ENCODE assay signal across 12 mouse cellular contexts in the genomic region with DNA sequence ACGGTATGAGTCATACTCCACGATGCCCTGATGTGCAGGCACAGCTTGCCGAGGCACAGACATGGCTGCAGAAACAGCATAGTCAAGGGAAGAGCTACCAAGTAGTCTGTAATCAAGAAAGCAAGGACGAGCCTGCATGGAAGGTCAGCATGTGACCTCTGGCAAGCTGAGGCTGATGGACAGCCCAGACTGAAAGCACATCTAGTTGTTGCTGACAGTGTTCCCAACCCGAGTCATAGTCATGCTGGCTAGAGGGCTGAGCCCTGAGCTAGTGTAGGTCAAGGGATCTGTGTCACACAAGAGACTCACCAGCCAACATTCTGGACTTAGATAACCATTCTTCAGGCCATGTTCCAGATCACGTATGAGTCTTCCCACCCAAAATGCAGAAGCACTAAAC. TPM values are rescaled to one million over a fixed set of nuclear protein-coding genes. Genes with fewer than 3 reads are reported as not detected.
DNase-seq lines count a peak whose midpoint lies in the region; ATAC-seq lines count a peak whose summit lies in the region.
"Had no signal": no experiment of that assay in that cellular context is flagged by ENCODE, and none has a peak within 500 bp of the region (broad histone marks: within the 10 kb centered on the region; RNA-seq: fewer than 3 reads in every experiment).

No protein-coding gene starts in this region.

- DNase-seq in kidney, postnatal 14 days, result peak; percentile 30
- DNase-seq in kidney, adult 18-20 months, result no peak
- peak; percentile 97 for DNase-seq in adipocyte (ENCODE audit: low spot score)
- peak; percentile 84 to 90 for DNase-seq in adrenal gland, postnatal 36 days
- DNase-seq in heart, postnatal 25 days (ENCODE audit: low spot score), result peak; percentile 20
- no peak for DNase-seq in spleen, adult 12 weeks (ENCODE audit: low spot score)
- DNase-seq: cerebellum, adult 9-11 months had no signal

- no peak for ATAC-seq in forebrain, embryonic 15.5 days (replicated peaks)
- ATAC-seq in intestine, embryonic 16.5 days, result no peak
- ATAC-seq: intestine, postnatal 0 days had no signal

- no peak overlapping the region for H3K4me3 ChIP-seq in forebrain, embryonic 15.5 days
- H3K4me3 ChIP-seq in intestine, embryonic 16.5 days (ENCODE audit: low read length), result no peak overlapping the region
- H3K4me3 ChIP-seq: limb, embryonic 15.5 days had no signal

- no peaks in the 10 kb centered on the region for H3K4me1 ChIP-seq in forebrain, embryonic 15.5 days
- H3K4me1 ChIP-seq in intestine, embryonic 16.5 days (ENCODE audit: control insufficient read depth, insufficient read depth, low read length), result no peaks in the 10 kb centered on the region
- H3K4me1 ChIP-seq: limb, embryonic 15.5 days had no signal

- 88% methylated on average over 6 of the region's 6 CpGs for WGBS in forebrain, embryonic 15.5 days
- 87% methylated on average over 6 of the region's 6 CpGs for WGBS in intestine, embryonic 16.5 days

- intact Hi-C loops in heart, postnatal 25 days (cut with DNase I), result no loop called here

- no peak overlapping the region for H3K9ac ChIP-seq in forebrain, embryonic 15.5 days (replicated peaks)
- no peak overlapping the region for H3K9ac ChIP-seq in intestine, embryonic 16.5 days (ENCODE audit: low read depth, low read length)
- H3K9ac ChIP-seq: limb, embryonic 15.5 days had no signal

- 0 out of 2 replicates have a peak, but pooled peaks cover 3% of the 10 kb centered on the region for H3K9me3 ChIP-seq in forebrain, embryonic 15.5 days
- H3K9me3 ChIP-seq in intestine, embryonic 16.5 days (ENCODE audit: control insufficient read depth, low read length), result no peaks in the 10 kb centered on the region; the same call in 1 of the 2 replicates
- H3K9me3 ChIP-seq: limb, embryonic 15.5 days had no signal

- no peaks in the 10 kb centered on the region for H3K36me3 ChIP-seq in forebrain, embryonic 15.5 days
- H3K36me3 ChIP-seq in intestine, embryonic 16.5 days (ENCODE audit: control insufficient read depth, insufficient read depth, low read length), result no peaks in the 10 kb centered on the region
- H3K36me3 ChIP-seq: limb, embryonic 15.5 days had no signal

- no peaks in the 10 kb centered on the region for H3K27me3 ChIP-seq in forebrain, embryonic 15.5 days
- H3K27me3 ChIP-seq in intestine, embryonic 16.5 days (replicated peaks; ENCODE audit: control insufficient read depth, insufficient read depth, low read length), result no peaks in the 10 kb centered on the region
- H3K27me3 ChIP-seq: limb, embryonic 15.5 days had no signal

- no peak overlapping the region for H3K4me2 ChIP-seq in forebrain, embryonic 15.5 days (replicated peaks)
- no peak overlapping the region for H3K4me2 ChIP-seq in intestine, embryonic 16.5 days (ENCODE audit: low read depth, low read length)
- H3K4me2 ChIP-seq: limb, embryonic 15.5 days had no signal

- no peak overlapping the region for H3K27ac ChIP-seq in forebrain, embryonic 15.5 days (replicated peaks)
- H3K27ac ChIP-seq in intestine, embryonic 16.5 days (ENCODE audit: low read length), result no peak overlapping the region
- H3K27ac ChIP-seq: limb, embryonic 15.5 days; macrophage had no signal

RNA-seq across cellular contexts. Expression of a gene that starts 32.3 kb away (rescaled TPM):
- total RNA-seq in adrenal gland, postnatal 36 days (2021), result 10 to 100 TPM in 1 of 2 experiments, 1 to 10 TPM in 1; 8.4 to 14.6 TPM
- total RNA-seq in heart, postnatal 25 days (2021), result 10 to 100 TPM in 1 of 2 experiments, 1 to 10 TPM in 1; 9.5 to 15.1 TPM
- 41.0 and 48.8 TPM in 2 replicates for polyA plus RNA-seq in forebrain, embryonic 15.5 days (2015; fragmentation: Nextera tagmentation; extraction: Ambion mirVana)
- polyA plus RNA-seq in intestine, embryonic 16.5 days (2015; fragmentation: Nextera tagmentation; extraction: Ambion mirVana), result 7.0 and 8.2 TPM in 2 replicates

Comparison
In these comparisons a context has a peak if more than half of its experiments do, and no peak if none do; other contexts are left out.
1. DNase-seq: peak in kidney, postnatal 14 days (single experiment), adipocyte (single experiment), adrenal gland, postnatal 36 days (2 of 2) and heart, postnatal 25 days (single experiment); none in kidney, adult 18-20 months (single experiment) and spleen, adult 12 weeks (single experiment).